Mouse (Mus musculus): ENCODE results near the gene Flt3.

GRCm38 (mm10) chr5:147402505-147402904 lies 2.2 kb upstream of the Flt3 start:
- no peak for TF ChIP-seq POLR2A (IDR thresholded peaks at IDR 0.05; ENCODE audit: low read depth, low read length)
- TF ChIP-seq CTCF (IDR thresholded peaks at IDR 0.05; ENCODE audit: extremely low read depth, insufficient read length, insufficient replicate concordance, low read depth, low read length), result no peak
